Mouse (Mus musculus): ENCODE results near the gene Mrps16. TPM values are rescaled to one million over a fixed set of nuclear protein-coding genes. Genes with fewer than 3 reads are reported as not detected.

The Mrps16 gene
- polyA plus RNA-seq, 1 experiment from 2014 or later, result 97.9 TPM

- Histone ChIP-seq H3K27ac (ENCODE audit: low read depth, low read length) (no peak overlapping the region), H3K4me3 (ENCODE audit: low read depth, low read length) (no peak overlapping the region), H3K9me3 (replicated peaks; ENCODE audit: control insufficient read depth, low read length) (no peaks in the 10 kb centered on the region), H3K36me3 (ENCODE audit: control insufficient read depth, insufficient read depth, low read length) (peaks cover 5% of the 10 kb centered on the region; the same call in 1 of the 2 replicates), H3K4me2 (no peak overlapping the region), H3K27me3 (ENCODE audit: control insufficient read depth, insufficient read depth, low read length) (no peaks in the 10 kb centered on the region), H3K4me1 (ENCODE audit: control insufficient read depth, insufficient read depth, low read length) (peaks cover 11% of the 10 kb centered on the region), H3K9ac (ENCODE audit: low read depth, low read length) (no peak overlapping the region)
- 92% methylated on average over 9 of the region's 9 CpGs for WGBS (ENCODE audit: insufficient replicate concordance)
- ATAC-seq (replicated peaks; ENCODE audit: insufficient number of reproducible peaks, low FRiP score, low TSS enrichment), result no peak
Measured at GRCm38 (mm10) chr14:20345885-20346284, 47.5 kb downstream of the Mrps16 start.

- Histone ChIP-seq H3K27me3 (ENCODE audit: control insufficient read depth, insufficient read depth, low read length) (no peaks in the 10 kb centered on the region), H3K4me1 (ENCODE audit: control insufficient read depth, insufficient read depth, low read length) (no peaks in the 10 kb centered on the region), H3K36me3 (ENCODE audit: control insufficient read depth, insufficient read depth, low read length) (peaks cover 8% of the 10 kb centered on the region), H3K27ac (ENCODE audit: low read depth, low read length) (no peak overlapping the region), H3K9ac (ENCODE audit: low read depth, low read length) (no peak overlapping the region), H3K9me3 (replicated peaks; ENCODE audit: control insufficient read depth, low read length) (no peaks in the 10 kb centered on the region), H3K4me3 (ENCODE audit: low read depth, low read length) (no peak overlapping the region), H3K4me2 (no peak overlapping the region)
- no peak for ATAC-seq (replicated peaks; ENCODE audit: insufficient number of reproducible peaks, low FRiP score, low TSS enrichment)
- WGBS (ENCODE audit: insufficient replicate concordance), result 75% methylated on average over 7 of the region's 7 CpGs
Measured at GRCm38 (mm10) chr14:20340866-20341265, 52.6 kb downstream of the Mrps16 start.

- Histone ChIP-seq H3K4me1 (ENCODE audit: control insufficient read depth, insufficient read depth, low read length) (no peaks in the 10 kb centered on the region), H3K9ac (ENCODE audit: low read depth, low read length) (no peak overlapping the region), H3K27me3 (ENCODE audit: control insufficient read depth, insufficient read depth, low read length) (no peaks in the 10 kb centered on the region), H3K4me2 (no peak overlapping the region), H3K27ac (ENCODE audit: low read depth, low read length) (no peak overlapping the region), H3K9me3 (replicated peaks; ENCODE audit: control insufficient read depth, low read length) (no peaks in the 10 kb centered on the region), H3K36me3 (ENCODE audit: control insufficient read depth, insufficient read depth, low read length) (peaks cover 12% of the 10 kb centered on the region), H3K4me3 (ENCODE audit: low read depth, low read length) (no peak overlapping the region)
- ATAC-seq (replicated peaks; ENCODE audit: insufficient number of reproducible peaks, low FRiP score, low TSS enrichment), result no peak
- WGBS (ENCODE audit: insufficient replicate concordance), result 82% methylated on average over 8 of the region's 8 CpGs
Measured at GRCm38 (mm10) chr14:20340149-20340548, 53.3 kb downstream of the Mrps16 start.

- Histone ChIP-seq H3K4me3 (ENCODE audit: low read depth, low read length) (no peak overlapping the region), H3K27me3 (ENCODE audit: control insufficient read depth, insufficient read depth, low read length) (no peaks in the 10 kb centered on the region), H3K27ac (ENCODE audit: low read depth, low read length) (no peak overlapping the region), H3K4me2 (no peak overlapping the region), H3K9me3 (replicated peaks; ENCODE audit: control insufficient read depth, low read length) (no peaks in the 10 kb centered on the region), H3K4me1 (ENCODE audit: control insufficient read depth, insufficient read depth, low read length) (no peaks in the 10 kb centered on the region), H3K36me3 (ENCODE audit: control insufficient read depth, insufficient read depth, low read length) (peaks cover 12% of the 10 kb centered on the region), H3K9ac (ENCODE audit: low read depth, low read length) (no peak overlapping the region)
- 91% methylated on average over 5 of the region's 5 CpGs for WGBS (ENCODE audit: insufficient replicate concordance)
- no peak for ATAC-seq (replicated peaks; ENCODE audit: insufficient number of reproducible peaks, low FRiP score, low TSS enrichment)
Measured at GRCm38 (mm10) chr14:20339415-20339814, 54.0 kb downstream of the Mrps16 start.

Other genes starting within 250 kb of the Mrps16 start
- 2.2 and 2.9 TPM in 2 replicates for gene Kcnk5, start 211.8 kb downstream of the Mrps16 start, polyA plus RNA-seq (2014; fragmentation: Nextera tagmentation; extraction: Ambion mirVana)
- gene Kcnk16, start 124.4 kb downstream of the Mrps16 start, polyA plus RNA-seq (2014; fragmentation: Nextera tagmentation; extraction: Ambion mirVana), result not detected in 2 replicates
- 9.0 and 9.8 TPM in 2 replicates for gene Nudt13, start 98.9 kb downstream of the Mrps16 start, polyA plus RNA-seq (2014; fragmentation: Nextera tagmentation; extraction: Ambion mirVana)
- gene Ecd, start 45.5 kb downstream of the Mrps16 start, polyA plus RNA-seq (2014; fragmentation: Nextera tagmentation; extraction: Ambion mirVana), result 39.6 and 43.7 TPM in 2 replicates
- gene Fam149b, start 45.5 kb downstream of the Mrps16 start, polyA plus RNA-seq (2014; fragmentation: Nextera tagmentation; extraction: Ambion mirVana), result 27.5 and 33.2 TPM in 2 replicates
- 76.4 and 104 TPM in 2 replicates for gene Dnajc9, start 4.7 kb downstream of the Mrps16 start, polyA plus RNA-seq (2014; fragmentation: Nextera tagmentation; extraction: Ambion mirVana)
- 0.21 TPM in 1 of 2 replicates, not detected in the other for gene Cfap70, start 58.6 kb upstream of the Mrps16 start, polyA plus RNA-seq (2014; fragmentation: Nextera tagmentation; extraction: Ambion mirVana)
- 38.1 and 42.5 TPM in 2 replicates for gene Anxa7, start 86.5 kb upstream of the Mrps16 start, polyA plus RNA-seq (2014; fragmentation: Nextera tagmentation; extraction: Ambion mirVana)
- 0.62 and 1.1 TPM in 2 replicates for gene Mss51, start 103.3 kb upstream of the Mrps16 start, polyA plus RNA-seq (2014; fragmentation: Nextera tagmentation; extraction: Ambion mirVana)
- gene Ppp3cb, start 152.9 kb upstream of the Mrps16 start, polyA plus RNA-seq (2014; fragmentation: Nextera tagmentation; extraction: Ambion mirVana), result 43.1 and 46.8 TPM in 2 replicates
- 5.4 and 7.2 TPM in 2 replicates for gene Usp54, start 247.4 kb upstream of the Mrps16 start, polyA plus RNA-seq (2014; fragmentation: Nextera tagmentation; extraction: Ambion mirVana)